Mouse (Mus musculus) ovary, postnatal 36 days (tissue): Measurements from ENCODE around the gene Slc31a2.
"Not testable (repeated sequence)": the region's sequence is repeated elsewhere in the genome, so short reads cannot be mapped to it uniquely, and the experiment has no call there.

Experiments used
- DNase-seq: peaks from one replicate; pipeline ENCODE4 v3.0.0; 2022; ENCODE audit warnings: low spot score, mixed read lengths

Gene Slc31a2

DNA sequence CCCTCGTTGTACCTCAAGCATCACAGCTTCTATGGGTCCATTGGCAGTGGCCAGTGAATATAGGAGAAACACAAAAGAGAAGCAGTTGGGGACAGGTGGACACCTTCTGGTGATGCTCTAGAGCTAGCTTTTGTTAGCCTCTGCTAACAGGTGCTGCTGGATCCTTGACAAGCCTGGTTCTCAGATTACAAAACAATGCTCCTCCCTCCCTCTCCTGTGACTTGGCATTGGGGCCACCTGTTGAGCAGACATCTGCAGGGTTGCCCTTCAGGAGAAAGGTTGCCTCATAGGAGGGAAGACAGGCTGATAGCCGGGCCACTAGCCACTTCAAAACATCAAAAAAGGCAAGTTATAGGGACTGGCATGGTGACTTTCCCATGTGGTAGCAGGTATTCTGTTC lies at the start of gene Slc31a2:
Gene Slc31a2, plus strand, starts transcription at position 287 of the 400 bp plus-strand sequence.
- no peak for DNase-seq

DNA sequence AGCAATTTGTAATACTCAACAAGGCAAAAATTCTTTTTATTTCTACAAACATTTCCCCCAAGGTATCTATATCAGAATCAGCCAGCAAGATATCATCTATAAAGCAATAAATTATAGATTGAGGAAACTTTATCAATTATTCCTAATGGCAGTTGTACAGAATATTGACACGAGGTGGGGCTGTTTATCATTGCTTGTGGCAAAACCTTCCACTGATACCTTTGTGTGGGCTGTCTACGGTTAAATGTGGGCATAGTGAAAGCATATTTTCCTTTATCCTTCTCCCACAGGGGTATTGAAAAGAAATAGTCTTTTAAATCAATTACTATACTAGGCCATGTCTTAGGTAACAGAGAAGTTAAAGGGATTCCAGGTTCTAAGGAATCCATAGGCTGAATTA lies 48.9 kb upstream of the Slc31a2 start:
- DNase-seq, result no peak

DNA sequence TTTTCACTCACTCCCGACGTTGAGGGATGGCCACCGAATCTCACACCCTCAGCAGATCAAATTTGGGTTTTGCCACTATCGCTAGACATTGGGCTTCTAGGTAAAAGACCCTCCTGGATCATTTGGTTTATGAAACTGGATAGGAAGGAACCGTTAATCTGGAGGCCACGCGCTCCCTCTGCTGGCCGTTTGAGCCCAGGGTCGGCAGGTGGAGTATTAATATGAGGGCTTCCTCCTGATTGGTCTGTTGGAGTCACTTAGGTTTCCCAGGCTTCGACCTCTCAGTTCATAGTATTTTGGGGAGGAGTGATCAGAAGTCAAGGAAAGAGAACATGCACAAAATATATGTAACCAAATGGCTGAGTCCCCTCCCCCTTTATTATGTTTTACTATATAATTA lies 34.0 kb upstream of the Slc31a2 start:
- DNase-seq, result peak; percentile 27

DNA sequence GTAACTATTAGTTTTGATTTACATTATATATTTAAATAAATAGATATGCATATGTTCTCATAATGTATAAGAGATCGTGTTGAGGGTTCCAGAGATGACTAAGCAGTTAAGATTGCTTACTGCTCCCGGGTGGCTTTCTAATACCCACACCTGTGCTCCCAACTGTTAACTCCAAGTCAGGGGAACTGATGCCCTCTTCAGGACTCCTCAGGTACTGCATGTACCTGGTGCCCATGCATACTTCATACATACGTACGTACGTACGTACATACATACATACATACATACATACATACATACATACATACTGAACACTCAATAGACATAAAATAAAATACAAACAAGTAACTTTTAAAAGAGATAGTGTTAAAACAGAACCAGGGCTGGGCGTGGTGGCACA lies 32.9 kb upstream of the Slc31a2 start:
- DNase-seq, result no peak

- DNase-seq, result no peak
These were observed 32.2 kb upstream of the Slc31a2 start for GRCm38 (mm10) chr4:62230153-62230552.

DNA sequence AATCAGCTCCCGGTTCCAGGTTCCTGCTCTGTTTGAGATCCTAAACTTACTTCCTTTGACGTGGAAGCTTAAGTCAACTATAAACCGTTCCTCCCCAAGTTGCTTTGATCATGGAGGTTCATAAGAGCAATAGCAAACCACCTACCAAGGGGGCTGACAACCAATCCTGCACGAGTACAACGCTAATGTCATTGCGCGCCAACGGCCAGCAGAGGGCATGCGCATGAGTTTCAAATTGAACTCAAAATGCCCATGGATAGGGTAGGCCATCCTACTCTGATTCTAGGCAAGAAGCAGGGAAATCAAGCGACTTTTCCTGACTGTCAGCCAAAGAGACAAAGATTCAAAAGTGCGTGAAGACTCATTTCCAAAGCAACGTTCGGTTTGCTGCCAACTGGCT lies 31.6 kb upstream of the Slc31a2 start, which contains the start of gene Zfp37:
Gene Zfp37, minus strand, starts transcription at position 279 of the 400 bp plus-strand sequence.
- DNase-seq, result no peak

GRCm38 (mm10) chr4:62240586-62240985 lies 21.8 kb upstream of the Slc31a2 start:
- no peak for DNase-seq

GRCm38 (mm10) chr4:62248328-62248727 lies 14.0 kb upstream of the Slc31a2 start:
- DNase-seq, result no peak

- no peak for DNase-seq
These were observed 11.3 kb upstream of the Slc31a2 start for GRCm38 (mm10) chr4:62250896-62251544.

DNA sequence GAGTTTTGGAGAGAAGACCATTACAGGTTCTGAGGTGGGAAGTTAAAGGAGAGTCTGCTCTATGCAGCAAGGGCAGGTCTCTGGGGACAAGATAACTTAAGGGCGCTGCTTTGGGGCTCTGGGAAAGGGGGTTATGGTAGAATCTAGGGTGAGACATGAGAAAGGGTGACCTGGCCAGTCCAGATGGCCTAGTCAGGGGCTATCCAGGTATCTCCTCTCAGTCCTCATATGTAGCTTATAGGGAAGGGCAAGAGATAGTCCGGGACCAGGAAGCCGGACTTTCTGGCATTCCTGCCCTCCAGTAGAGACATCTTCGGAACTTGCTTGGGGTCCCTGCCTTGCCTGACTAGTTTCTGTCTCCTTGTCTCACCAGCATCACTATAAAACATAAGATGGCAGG lies 10.6 kb upstream of the Slc31a2 start:
- DNase-seq, result no peak

GRCm38 (mm10) chr4:62254551-62254950 lies 7.8 kb upstream of the Slc31a2 start:
- DNase-seq, result no peak

GRCm38 (mm10) chr4:62256931-62257330 lies 5.4 kb upstream of the Slc31a2 start:
- DNase-seq, result peak; percentile 38

DNA sequence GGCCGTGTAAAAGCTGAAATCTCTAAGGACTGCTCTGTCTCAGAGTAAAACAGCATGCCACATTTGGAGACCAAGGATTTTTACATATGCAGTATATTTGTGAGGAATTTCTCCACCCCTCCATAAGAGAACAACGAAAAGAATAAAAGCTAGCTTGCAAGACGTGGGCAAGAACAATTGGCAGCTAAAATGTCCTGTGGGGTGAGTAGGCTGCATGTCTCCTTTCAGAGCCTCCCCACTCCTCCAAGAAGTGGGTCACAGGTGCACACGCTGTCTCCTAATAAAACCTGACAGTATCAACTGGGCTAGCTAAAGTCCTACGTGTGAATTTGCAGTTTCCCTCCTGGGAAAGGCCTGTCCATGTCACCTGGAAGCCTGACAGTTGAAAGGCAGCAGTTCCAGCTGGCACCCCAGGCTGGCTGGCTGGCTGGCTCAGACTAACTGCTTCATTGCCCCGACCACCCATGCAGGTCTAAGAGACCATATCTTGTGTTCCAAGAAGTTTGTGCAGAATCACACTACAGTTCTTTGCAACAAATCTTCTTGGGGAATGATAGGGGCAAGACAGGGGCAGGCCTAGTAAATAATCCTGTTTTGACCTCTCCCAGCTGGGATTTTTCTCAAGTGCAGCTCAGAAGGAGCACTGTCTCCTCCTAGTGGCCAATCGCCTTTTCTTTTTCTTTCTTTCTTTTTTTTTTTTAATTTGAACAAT lies 927 bp downstream of the Slc31a2 start:
- DNase-seq, result no peak

- no peak for DNase-seq
These were observed 2.9 kb downstream of the Slc31a2 start for GRCm38 (mm10) chr4:62265154-62265836.

DNA sequence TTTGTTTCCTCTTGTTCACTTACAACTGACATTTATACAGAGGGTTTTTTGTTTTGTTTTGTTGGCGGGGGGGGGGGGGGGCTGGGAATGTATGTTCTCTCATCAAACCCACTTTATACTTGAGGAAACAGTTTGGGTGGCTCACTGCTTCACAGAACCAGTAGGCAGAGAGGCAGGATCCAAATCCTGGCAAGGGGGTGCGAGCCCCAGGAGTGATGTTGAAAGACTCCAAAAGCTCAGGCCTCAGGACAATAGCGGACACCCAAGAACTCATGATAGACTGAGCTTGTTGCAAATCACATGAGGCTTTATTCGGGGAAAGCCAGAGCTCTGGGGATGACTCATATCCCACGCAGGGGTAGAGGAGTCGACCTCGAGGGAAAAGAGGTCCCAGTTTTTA lies 3.7 kb downstream of the Slc31a2 start:
- not testable (repeated sequence) for DNase-seq

DNA sequence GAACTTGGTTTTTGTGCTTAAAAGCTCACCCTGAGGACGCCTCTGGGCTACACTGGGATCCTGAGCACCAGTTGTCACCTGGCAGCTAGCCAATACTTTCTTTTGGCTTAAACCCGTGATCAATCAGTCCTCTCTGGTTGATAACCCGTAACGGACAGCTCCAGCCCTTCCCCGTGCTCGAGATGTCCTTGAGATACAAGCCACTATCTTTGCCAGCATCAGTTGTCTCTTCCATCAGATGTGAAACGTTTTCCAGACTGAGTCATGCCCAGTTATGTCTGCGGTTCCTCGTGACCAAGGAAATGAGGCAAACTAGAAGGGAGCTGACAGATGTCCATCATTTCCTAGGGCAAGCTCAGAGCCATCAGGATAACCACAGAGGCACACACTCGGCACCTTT lies 4.7 kb downstream of the Slc31a2 start:
- no peak for DNase-seq

GRCm38 (mm10) chr4:62272696-62273095 lies 10.3 kb downstream of the Slc31a2 start:
- no peak for DNase-seq

GRCm38 (mm10) chr4:62273916-62274315 lies 11.6 kb downstream of the Slc31a2 start:
- DNase-seq, result no peak

DNA sequence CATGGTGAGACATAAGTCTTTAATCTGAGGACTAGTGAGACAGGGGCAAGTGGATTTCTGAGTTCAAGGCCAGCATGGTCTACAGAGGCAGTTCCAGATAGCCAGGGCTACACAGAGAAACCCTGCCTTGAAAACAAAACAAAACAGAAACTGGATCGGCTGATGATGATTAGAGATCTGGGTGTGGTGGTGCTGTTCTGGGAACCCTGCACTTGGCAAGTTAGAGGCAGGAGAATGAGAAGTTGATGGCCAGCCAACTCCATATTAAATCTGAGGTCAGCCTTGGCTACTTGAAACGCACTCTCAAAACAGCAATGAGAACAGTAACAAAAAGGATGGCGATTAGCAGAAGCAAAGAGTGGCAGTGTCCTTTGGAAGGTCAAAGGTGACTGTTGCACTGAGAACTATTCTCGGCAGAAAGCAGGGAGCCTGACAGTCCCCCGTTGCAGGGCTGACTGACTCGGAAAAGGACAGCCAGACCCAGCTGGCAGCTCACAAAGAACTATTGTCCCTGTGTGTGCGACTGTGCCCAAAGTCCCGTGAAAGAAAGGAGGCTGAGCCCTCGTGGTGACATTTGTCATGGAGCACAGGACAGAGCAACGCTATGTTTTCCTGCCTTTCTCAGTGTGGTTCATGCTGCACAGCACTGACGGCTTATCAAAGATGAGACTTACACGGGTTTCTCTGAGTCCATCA lies 12.6 kb downstream of the Slc31a2 start:
- DNase-seq, result no peak

DNA sequence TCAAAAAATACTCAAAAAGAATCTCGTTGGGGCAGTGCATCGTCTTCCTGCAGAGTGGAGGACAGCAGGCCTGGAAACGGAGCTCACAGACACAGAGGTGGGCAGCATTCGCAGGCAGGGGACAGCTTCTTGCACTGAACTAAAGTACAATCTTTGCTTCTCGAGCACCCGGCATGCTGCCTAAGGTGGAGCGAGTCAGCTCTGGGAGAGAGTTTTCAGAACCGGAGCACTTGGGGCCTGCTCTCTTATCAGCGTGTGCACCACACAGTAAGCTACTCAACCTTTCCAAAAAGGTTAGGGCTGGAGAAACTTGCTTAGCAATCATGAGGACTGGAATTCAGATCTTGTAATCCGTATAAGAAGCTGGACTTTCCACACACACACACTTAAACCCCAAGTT lies 14.3 kb downstream of the Slc31a2 start:
- DNase-seq, result no peak

- no peak for DNase-seq
These were observed 14.9 kb downstream of the Slc31a2 start for GRCm38 (mm10) chr4:62277222-62277621.

DNA sequence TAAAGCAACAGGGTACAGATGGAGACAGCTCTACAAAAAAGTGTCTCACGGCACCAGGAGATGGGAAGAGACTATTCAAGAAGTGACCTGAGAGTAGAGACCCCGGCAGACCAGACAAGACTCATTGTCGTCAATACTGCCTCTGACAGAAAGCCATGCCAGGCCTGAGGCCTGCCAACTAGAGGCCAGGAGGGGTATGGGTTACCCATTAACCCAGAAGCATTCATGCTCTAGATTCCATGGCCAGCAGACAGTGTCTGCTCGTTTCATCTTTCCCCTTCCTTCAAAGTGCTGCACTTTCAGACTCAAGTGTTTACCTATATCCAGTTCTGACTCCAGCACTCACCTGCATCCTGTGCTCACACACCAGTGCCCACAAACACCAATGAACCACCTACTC lies 15.7 kb downstream of the Slc31a2 start:
- DNase-seq, result no peak

GRCm38 (mm10) chr4:62281319-62281718 lies 19.0 kb downstream of the Slc31a2 start:
- no peak for DNase-seq
